Mouse (Mus musculus) left cerebral cortex, adult 6 months (tissue): ENCODE results near the gene Mrpl10. TPM values are rescaled to one million over a fixed set of nuclear protein-coding genes. Genes with fewer than 3 reads are reported as not detected.

Experiments
- long read RNA-seq, 2 experiments: library from polyadenylated mRNA; unstranded; transcript quantifications; one replicate each; pipeline ENCODE4 v2.0.0; 2019 to 2020
- polyA plus RNA-seq: library from polyadenylated mRNA; unstranded; fragments of <200 nt; fragmentation: Nextera tagmentation; gene quantifications from 2 replicates; pipeline ENCODE4 v1.2.3, GENCODE M21; 2021

Gene Mrpl10
- 63.3 and 69.1 TPM in 2 replicates for polyA plus RNA-seq
- long read RNA-seq, experiment 1, transcript Mrpl10-201 (5 exons, 1,708 nt), result major isoform, 195 of 268 reads
- long read RNA-seq, experiment 1, partial matches to known transcripts, result 11 of 268 reads
- long read RNA-seq, experiment 1, other reads (novel, unspliced or antisense), result 62 of 268 reads
- long read RNA-seq, experiment 2, transcript Mrpl10-201 (5 exons, 1,708 nt), result major isoform, 34 of 59 reads
- long read RNA-seq, experiment 2, partial matches to known transcripts, result 13 of 59 reads
- long read RNA-seq, experiment 2, other reads (novel, unspliced or antisense), result 12 of 59 reads

DNA sequence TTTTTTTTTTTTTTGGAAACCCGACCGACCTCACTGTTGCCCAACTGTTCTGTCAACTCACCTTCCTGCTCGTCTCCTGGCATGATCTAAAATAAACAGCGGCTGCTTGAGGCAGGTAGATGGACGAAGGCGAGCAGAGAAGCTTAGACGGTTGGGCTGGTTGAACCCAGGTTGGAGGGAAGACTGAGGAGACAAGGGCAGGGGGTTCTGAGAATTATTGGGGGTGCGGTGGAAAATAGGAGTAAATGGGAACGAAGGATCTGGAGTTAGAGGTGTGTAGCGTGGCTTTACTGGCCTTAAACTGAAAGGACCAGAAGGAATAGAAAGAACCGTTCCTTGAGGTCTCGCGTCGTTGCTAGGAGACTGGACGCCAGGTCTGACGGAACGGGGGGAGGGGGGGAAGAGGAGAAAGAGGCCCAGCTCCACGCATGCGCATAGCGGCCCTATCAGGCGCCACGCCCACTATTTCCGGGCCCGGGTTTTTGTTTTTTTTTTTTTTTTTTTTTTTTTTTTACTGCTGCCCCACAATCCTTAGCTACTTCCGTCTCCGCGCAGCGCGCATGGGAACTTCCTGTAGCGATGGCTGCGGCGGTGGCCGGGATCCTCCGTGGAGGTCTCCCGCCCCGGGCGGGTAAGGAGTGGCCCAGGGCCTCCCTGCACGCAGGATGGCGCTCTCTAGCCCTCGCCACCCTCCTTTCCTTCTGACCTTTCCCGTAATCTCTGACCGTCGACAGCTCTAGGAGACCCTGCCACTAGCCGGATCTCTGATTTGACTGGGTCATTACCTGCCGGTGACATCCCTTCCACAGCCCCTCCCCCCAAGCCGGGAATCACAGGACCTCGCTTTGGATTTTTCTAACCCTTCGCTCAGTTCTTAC, at the start of gene Mrpl10, which contains the start of gene Lrrc46:
Mrpl10 (plus strand) TSS at position 539 of the 878 bp plus-strand sequence.
Lrrc46 (minus strand) TSS at position 386 of the 878 bp plus-strand sequence.

DNA sequence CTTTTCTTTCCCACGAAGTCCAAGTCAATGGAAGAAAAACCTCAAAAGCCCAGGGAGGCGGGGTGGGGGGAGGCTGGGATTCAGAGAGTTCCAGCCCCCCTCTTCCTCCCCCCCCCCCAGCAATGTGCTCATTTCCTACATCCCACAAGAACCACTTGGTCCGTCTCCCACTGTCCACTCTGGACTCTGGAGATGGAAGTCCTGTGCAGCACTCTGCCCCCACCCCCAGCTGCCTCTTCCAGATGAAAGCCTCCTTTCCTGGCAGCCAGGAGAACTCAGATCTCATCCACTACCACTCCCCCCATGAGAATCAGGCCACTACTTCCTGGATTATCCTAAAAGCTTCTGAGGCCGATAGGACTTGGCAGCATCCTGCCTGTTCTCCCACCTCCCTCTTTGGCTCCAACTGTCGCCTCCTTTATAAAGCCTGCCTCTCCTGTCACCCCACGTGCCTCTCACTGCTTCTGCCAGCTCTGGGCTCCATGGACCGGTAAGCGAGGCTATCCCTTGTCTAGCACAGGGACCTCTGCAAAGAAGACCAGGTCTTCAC, 28.2 kb upstream of the Mrpl10 start, which contains the start of gene Sp6:
Sp6 (plus strand) TSS at position 274 of the 550 bp plus-strand sequence.

GRCm38 (mm10) chr11:97029686-97030417, 11.5 kb upstream of the Mrpl10 start, which contains the start of gene Scrn2:
TSS of gene Scrn2 (plus strand) at chr11:97029938.

DNA sequence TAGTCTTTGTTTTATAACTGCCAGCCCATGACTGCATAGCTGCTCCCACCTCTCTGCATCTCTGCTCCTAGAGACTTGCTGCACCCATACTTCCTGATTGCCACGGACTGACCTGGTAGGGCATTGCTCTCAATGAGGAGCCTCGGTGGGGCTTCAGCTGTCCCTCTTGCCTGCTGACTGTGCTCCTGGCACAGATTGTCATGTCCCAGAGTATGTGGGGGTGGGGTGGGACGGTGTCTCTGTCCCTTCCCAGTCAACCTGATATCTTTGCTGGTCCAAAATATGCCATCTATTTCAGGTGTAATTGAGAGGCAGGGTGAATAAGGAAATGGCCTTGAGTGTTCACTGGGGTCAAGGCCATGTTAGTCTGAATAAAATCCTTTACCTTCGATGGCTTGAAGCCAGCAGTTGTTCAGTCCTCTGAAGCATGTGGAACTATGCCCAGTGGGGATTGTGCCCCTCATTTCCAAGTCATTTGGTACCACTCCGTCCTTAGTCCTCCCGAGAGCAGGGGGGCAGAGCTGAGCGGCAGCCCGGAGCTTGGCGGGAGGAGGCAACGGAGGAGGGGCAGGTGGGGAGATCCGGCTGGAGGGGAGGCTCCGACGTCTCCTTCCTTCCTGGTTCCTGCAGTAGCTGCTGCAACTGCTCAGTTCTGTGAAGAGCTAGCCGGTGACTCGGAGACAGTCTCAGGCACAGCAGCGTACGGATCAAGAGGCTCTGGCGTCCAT, 9.0 kb downstream of the Mrpl10 start, which contains the start of gene Osbpl7:
Osbpl7 (plus strand) TSS at position 413 of the 728 bp plus-strand sequence.

Other genes with a start within 250 kb of the Mrpl10 start
- gene Nfe2l1, start 211.6 kb upstream of the Mrpl10 start, polyA plus RNA-seq, result 49.3 and 58.5 TPM in 2 replicates
- 8.5 and 22.0 TPM in 2 replicates for gene Copz2, start 191.7 kb upstream of the Mrpl10 start, polyA plus RNA-seq
- 35.2 and 39.4 TPM in 2 replicates for gene Cdk5rap3, start 125.1 kb upstream of the Mrpl10 start, polyA plus RNA-seq
- 0.16 TPM in 1 of 2 replicates, not detected in the other for gene Prr15l, start 113.5 kb upstream of the Mrpl10 start, polyA plus RNA-seq
- gene Pnpo, start 97.6 kb upstream of the Mrpl10 start, polyA plus RNA-seq, result 31.9 and 40.4 TPM in 2 replicates
- gene Sp2, start 58.6 kb upstream of the Mrpl10 start, polyA plus RNA-seq, result 3.6 and 7.2 TPM in 2 replicates
- 0.09 and 0.13 TPM in 2 replicates for gene Sp6, start 28.2 kb upstream of the Mrpl10 start, polyA plus RNA-seq
- gene Scrn2, start 11.6 kb upstream of the Mrpl10 start, polyA plus RNA-seq, result 6.3 and 7.4 TPM in 2 replicates
- gene Lrrc46, start 153 bp upstream of the Mrpl10 start, polyA plus RNA-seq, result 0.78 and 0.80 TPM in 2 replicates
- gene Osbpl7, start 9.1 kb downstream of the Mrpl10 start, polyA plus RNA-seq, result 4.2 and 4.7 TPM in 2 replicates
- 0.14 TPM in 1 of 2 replicates, not detected in the other for gene Tbx21, start 73.8 kb downstream of the Mrpl10 start, polyA plus RNA-seq
- gene Tbkbp1, start 109.9 kb downstream of the Mrpl10 start, polyA plus RNA-seq, result 1.2 and 2.4 TPM in 2 replicates
- gene Kpnb1, start 146.3 kb downstream of the Mrpl10 start, polyA plus RNA-seq, result 9.4 and 10.9 TPM in 2 replicates
- 51.0 and 70.0 TPM in 2 replicates for gene Npepps, start 239.1 kb downstream of the Mrpl10 start, polyA plus RNA-seq